Mouse (Mus musculus): ENCODE data around the gene Hoxb9.

The Hoxb9 gene

DNA sequence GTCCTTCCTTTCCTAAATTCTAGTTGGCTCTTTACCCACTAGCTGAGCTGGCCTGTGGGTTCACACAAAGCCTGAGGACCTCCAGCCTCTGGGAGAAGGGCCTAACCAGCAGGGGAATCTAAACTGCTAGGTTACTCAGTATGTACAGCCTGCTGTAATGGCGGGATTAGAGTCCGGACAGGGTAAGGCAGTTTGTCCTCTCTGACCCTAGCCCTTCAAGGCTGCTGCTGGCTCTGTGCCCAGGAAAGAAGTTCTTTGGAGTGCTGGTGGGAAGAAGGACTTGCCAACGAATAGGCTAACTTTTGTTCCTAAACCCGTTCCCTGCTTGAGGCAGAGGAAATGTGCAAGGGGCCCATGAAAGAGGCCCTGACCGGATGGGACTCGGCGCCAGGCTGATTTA lies 5.3 kb upstream of the Hoxb9 start:
- peak; percentile 55 for DNase-seq (ENCODE audit: extremely low spot score, low spot score)

DNA sequence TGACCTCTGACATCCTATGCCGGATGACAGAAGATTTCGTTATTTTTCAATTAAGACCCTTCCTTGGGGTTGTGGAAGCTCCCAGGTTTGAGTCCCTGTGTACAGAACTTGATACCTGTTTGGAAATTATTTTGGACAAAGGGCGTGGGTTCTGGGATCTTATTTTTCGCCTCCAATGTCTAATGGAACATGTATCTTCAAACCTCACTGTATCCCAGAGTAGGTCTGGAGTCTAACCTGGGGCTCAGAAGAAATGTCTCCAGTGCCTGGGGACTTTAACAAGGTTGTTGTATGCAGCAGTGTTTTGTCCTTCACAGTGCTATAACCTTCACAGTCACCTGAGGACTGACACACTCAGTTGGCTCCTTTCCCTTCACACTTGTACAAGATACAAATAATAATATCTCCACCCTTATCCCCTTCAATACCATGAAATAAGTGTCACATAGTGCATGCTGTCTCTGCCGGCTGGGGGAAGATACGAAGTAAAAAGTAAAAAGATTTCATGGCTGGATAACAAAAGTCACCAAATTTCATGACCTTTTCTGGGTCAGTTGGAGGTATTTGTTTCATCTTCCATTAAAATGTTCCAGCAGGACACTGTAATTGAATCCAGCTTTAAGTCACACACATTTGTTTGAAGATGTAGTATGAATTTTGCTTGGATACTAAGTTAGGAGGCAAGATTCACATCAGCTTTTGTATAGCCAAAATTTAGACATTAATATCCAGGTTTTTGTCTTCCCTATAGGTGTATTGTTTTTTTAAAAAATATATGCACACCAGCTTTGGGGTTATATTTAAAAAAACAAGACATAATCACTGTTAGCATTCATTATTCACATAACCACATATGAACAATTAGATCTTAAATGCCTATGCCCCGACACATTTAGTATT lies 4.0 kb upstream of the Hoxb9 start:
- DNase-seq (ENCODE audit: extremely low spot score, low spot score) = peak; percentile 43

DNA sequence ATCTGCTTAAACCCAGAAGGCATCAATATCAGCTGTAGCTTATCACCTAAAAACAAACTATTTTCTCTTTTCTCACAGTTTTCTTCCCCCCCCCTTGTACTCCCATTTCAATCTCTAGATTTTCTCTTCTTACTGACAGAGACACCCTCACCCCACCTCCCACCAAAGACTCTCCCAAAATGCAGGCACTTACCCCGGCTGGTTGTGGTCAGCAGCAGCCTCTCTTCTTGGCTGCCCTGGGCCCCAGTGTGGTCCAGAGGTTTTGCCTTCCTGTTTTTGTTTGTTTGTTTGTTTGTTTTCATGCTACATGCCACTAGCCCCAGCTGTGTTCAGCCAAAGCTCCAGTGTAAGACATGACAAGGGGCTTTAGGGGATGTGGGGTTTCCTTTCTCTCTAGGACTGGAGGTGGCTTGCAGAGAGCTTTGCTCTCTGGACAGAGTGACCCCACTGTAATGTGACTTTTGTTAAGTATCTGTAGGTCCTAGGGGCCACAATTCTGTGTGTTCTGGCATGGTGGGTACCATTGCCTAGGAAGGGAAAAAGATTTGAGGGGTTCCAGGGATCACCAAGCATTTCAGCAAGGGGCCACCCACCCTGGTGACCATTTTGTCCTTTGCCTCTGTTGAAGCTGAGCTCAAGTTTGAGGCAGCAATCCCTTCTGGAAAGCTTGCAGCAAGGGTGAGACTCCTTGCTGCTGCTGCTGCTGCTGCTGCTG lies 3.1 kb upstream of the Hoxb9 start:
- DNase-seq (ENCODE audit: extremely low spot score, low spot score) = peak; percentile 52

GRCm38 (mm10) chr11:96269869-96270268 lies 1.4 kb upstream of the Hoxb9 start:
- DNase-seq (ENCODE audit: extremely low spot score, low spot score) = peak; percentile 69

DNA sequence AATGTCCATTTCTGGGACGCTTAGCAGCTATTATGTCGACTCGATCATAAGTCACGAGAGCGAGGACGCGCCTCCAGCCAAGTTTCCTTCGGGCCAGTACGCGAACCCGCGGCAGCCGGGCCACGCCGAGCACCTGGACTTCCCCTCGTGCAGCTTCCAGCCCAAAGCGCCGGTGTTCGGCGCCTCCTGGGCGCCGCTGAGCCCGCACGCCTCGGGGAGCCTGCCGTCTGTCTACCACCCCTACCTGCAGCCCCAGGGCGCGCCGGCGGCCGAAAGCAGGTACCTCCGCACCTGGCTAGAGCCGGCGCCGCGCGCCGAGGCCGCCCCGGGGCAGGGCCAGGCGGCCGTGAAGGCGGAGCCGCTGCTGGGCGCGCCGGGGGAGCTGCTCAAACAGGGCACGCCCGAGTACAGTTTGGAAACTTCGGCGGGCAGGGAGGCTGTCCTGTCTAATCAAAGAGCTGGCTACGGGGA lies 319 bp downstream of the Hoxb9 start:
- peak; percentile 73 for DNase-seq (ENCODE audit: extremely low spot score, low spot score)

DNA sequence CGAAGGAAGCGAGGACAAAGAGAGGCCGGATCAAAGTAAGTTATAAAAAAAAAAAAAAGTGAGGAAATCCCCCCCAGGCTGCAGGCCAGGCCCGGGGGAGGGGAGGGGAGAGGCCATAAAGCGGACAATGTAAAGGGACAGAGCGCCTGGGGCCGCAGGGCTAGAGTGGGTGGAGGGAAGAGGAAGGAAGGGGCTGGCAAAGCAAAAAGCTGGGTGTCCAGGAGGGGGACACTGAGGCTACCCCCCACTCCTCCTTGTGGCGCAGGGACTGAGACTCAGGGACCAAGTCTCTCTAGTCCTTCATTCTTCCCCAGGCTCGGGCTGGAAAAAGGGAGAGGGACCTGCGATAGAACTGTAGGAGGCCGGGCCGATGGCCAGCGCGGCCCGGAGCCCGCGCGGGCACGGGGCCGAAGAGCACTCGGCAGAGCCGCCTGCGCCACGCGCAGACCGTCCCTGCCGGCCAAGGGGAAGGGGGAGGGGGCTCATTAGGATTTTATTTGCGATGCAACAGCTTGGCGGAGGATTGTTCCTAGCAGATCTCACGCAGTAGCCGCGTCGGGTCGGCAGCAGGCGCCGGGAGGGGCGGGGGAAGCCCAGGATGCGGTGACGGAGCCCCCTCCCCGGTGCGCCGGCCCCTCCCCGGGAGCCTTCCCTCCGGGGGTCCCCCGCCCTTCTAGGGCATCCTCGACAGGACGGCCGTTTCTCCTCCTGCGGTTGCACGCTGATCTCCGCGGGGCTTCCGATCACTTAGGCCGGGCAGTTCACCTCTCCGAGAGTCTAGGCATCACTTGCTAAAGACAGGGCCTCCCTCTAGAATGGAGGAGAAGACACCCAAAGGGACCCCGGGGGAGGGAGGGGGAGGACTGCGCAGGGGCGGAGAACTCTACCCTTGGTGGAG lies 1.0 kb downstream of the Hoxb9 start:
- DNase-seq (ENCODE audit: extremely low spot score, low spot score) = no peak

- DNase-seq (ENCODE audit: extremely low spot score, low spot score) = no peak
Observed at GRCm38 (mm10) chr11:96274428-96274827, 3.2 kb downstream of the Hoxb9 start.

DNA sequence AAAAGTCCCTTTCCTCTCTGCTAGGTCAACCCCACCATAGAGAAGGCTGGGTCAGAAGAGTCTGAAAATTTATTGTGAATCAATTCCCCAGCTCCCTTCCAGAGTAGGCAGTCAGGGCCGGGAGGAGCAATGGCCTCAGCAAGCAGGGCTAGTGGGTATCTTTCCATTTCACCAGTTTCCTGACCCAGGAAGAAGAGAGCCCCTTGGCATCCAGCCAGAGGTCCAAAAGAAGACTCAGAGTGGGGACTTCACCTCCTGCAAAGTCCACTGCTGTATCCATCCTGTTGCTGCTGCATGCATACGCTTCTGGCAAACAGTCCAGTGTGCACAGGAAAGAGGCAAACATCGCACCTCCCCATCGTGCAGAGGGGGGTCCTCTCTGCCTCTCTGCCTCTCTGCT lies 4.6 kb downstream of the Hoxb9 start:
- no peak for DNase-seq (ENCODE audit: extremely low spot score, low spot score)

DNA sequence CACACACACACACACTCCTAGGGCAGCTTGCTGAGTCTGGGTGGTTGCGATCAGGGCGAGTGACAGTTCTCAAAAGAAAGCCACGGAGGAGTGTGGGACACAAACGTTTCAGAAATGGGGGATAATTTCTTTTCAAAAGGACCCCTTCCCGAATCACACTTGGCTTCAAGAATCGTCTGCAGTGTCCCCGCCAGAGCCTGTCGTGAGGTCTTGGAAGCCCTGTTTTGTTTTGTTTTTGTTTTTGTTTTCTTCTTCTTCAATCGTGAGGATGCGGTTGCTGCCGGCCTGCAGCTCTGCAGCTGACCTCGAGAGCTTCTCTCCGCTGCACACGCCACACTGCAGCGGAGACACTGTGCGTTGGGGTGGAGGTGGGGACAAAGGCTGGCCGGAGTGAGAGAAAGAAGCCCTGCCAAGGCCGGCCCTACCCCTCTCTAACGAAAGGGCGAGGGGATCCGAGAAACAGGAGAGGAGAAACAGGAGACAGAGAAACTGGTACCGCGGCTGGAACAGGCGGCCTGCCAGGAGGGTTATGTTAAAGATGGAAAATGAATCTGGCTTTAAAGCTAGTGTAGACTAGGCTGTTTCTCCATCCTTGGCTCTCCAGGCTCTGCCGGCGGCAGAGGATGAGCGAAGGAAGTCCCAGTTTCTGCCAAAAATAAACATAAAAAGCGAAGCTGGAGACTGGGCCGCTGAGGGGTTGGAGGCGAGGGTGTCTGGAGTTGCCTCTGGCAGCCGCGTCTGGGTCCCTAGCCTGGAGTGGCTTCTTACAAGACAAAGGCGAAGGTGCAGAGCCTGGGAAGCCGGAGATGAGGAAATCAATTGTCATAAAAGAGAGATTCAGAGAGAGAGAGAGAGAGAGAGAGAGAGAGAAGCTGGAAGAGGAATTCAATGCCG lies 6.1 kb downstream of the Hoxb9 start:
- peak; percentile 71 for DNase-seq (ENCODE audit: extremely low spot score, low spot score)

DNA sequence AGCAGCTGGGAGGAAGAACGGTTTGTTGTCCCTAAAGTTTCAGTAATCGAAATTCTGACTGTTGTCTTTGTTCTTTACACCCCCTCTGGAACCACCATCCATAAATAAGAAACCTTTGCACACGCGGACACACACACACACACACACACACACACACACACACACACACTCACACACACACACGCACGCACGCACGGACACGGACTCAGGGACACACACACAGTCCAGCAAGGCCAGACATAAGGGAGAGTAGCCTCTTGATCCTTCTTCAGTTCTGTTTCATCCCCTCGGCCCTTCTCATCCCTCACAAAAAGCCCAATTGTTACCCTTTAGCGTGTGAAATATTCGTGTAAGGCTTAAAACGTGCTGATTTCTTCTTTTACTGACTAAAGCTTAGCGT lies 7.1 kb downstream of the Hoxb9 start:
- DNase-seq (ENCODE audit: extremely low spot score, low spot score) = no peak

DNA sequence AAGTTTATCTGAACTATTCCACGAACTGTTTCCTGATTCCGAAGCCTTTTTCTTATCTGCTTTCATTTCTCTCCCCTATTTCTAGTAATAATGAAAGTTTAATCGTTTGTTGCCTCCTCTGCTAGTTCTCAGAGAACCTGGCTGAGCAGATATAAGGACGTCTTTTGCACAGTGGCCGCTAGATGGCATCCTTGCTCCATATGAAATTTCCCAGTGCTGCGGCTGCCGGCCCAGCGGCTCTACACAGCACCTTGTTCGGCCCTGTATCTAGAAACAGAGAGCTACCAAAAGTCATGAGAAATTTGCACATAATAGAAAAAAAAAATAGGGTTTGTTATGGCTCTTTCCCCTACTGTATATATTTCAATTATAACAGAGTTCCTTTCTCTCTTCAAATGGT lies 7.5 kb downstream of the Hoxb9 start:
- no peak for DNase-seq (ENCODE audit: extremely low spot score, low spot score)

DNA sequence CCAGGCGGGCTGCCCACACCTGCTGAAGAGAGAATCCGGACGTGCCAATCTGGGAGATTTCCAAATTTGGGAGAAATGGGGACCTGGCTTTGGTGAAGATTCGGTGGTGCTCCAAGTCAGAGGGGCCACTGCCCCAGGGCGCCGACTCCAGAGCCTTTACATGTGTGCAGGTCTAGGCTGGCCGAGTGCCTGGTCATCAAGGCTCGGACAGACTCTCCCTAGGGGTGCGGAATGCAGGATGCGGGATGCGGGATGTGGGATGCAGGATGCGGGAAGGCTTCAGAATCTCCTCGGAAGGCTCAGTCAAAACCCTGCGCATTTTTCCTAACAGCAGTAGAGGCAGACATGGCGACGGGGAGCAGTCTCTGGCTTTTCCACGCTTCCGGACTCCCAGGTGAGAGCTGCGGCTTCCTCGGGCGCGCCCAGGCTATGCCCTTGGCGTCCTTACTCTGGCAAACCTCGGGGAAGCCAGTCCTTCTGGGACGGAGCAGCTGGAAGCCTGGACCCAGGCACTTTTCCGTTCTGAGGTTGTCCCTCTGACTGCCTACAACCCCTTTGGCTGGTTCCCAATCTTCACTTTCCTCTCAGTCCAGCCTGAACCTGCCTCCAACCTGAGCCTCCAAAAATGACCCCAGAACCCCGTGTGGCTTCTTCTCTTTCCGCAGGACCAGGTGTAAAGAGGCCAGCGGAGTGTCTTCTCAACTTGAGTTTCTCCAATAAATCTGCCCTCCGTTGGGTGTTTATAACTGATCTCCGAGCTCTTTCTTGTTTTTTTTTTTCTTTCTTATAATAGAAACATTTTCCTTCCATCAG lies 8.4 kb downstream of the Hoxb9 start:
- DNase-seq (ENCODE audit: extremely low spot score, low spot score) = no peak

GRCm38 (mm10) chr11:96280399-96281378 lies 9.4 kb downstream of the Hoxb9 start:
- no peak for DNase-seq (ENCODE audit: extremely low spot score, low spot score)

DNA sequence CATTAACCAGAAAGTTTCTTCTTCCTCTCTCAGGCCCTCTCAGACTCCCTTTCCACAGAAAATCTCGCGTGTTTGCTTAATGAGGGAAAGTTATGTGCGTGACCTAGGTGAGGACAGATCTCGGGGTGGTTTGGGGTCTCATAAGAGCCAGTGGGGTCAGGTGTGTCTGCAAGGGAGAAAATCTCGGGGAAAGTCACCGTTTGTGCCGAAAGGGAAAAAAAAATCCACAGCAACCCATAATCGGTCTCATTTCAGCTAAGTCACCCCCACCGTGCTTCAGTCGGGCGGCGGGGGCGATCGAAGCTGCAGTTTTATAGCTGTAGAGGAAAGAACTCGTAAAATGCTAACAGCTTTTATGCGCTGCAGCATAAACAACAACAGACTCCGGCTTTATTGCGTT lies 10.1 kb downstream of the Hoxb9 start:
- peak; percentile 54 for DNase-seq (ENCODE audit: extremely low spot score, low spot score)

- DNase-seq (ENCODE audit: extremely low spot score, low spot score) = peak; percentile 75
Observed at GRCm38 (mm10) chr11:96281855-96282570, 10.8 kb downstream of the Hoxb9 start, which contains the start of gene Hoxb8. Hoxb8 (plus strand) TSS chr11:96281905.

GRCm38 (mm10) chr11:96282795-96283430 lies 11.7 kb downstream of the Hoxb9 start:
- peak; percentile 73 for DNase-seq (ENCODE audit: extremely low spot score, low spot score)

Data from neural tube, embryonic 10.5 days (tissue).